Mouse (Mus musculus): Measurements from ENCODE around the gene Aff1. TPM values are rescaled to one million over a fixed set of nuclear protein-coding genes. Genes with fewer than 3 reads are reported as not detected.

Aff1 gene
- polyA plus RNA-seq, 1 experiment from 2014 or later: 2.4 TPM

- Histone ChIP-seq H3K27me3 (no peaks in the 10 kb centered on the region), H3K27ac (no peak overlapping the region), H3K4me1 (replicated peaks) (peaks cover 13% of the 10 kb centered on the region), H3K4me2 (no peak overlapping the region), H3K4me3 (no peak overlapping the region), H3K9me3 (no peaks in the 10 kb centered on the region), H3K36me3 (peaks cover 4% of the 10 kb centered on the region; the same call in 1 of the 2 replicates), H3K9ac (no peak overlapping the region)
- WGBS: 44% methylated on average over 6 of the region's 6 CpGs
- no peak for ATAC-seq (ENCODE audit: low FRiP score)
These were observed 96.3 kb downstream of the Aff1 start for GRCm38 (mm10) chr5:103788476-103788875.

- 0 out of 2 replicates have a peak, but pooled peaks have one; percentile 33 for ATAC-seq (ENCODE audit: low FRiP score)
- H3K27ac ChIP-seq: peak overlapping the region; percentile 58; the same call in 1 of the 2 replicates
- 52% methylated on average over 2 of the region's 2 CpGs for WGBS
These were observed 96.8 kb downstream of the Aff1 start for GRCm38 (mm10) chr5:103788976-103789375.

GRCm38 (mm10) chr5:103789619-103790116 is 97.5 kb downstream of the Aff1 start:
- Histone ChIP-seq H3K4me3 (no peak overlapping the region), H3K4me1 (replicated peaks) (peaks cover 13% of the 10 kb centered on the region), H3K9ac (no peak overlapping the region), H3K4me2 (no peak overlapping the region), H3K36me3 (no peaks in the 10 kb centered on the region), H3K9me3 (no peaks in the 10 kb centered on the region), H3K27ac (peak overlapping the region; percentile 58; the same call in 1 of the 2 replicates), H3K27me3 (no peaks in the 10 kb centered on the region)
- ATAC-seq (ENCODE audit: low FRiP score): peak; percentile 69; the same call in 1 of the 2 replicates
- WGBS: 83% methylated on average over 9 of the region's 9 CpGs

More at GRCm38 (mm10) chr5:103788976-103789375, 96.8 kb downstream of the Aff1 start:
- peaks cover 13% of the 10 kb centered on the region for H3K4me1 ChIP-seq (replicated peaks)
- no peaks in the 10 kb centered on the region for H3K27me3 ChIP-seq
- no peak overlapping the region for H3K9ac ChIP-seq
- H3K36me3 ChIP-seq: peaks cover 1% of the 10 kb centered on the region; the same call in 1 of the 2 replicates
- H3K4me3 ChIP-seq: no peak overlapping the region
- no peak overlapping the region for H3K4me2 ChIP-seq
- no peaks in the 10 kb centered on the region for H3K9me3 ChIP-seq

- no peak overlapping the region for H3K4me3 ChIP-seq
- H3K9ac ChIP-seq: no peak overlapping the region
- peaks cover 13% of the 10 kb centered on the region for H3K4me1 ChIP-seq (replicated peaks)
- no peaks in the 10 kb centered on the region for H3K9me3 ChIP-seq
- H3K27me3 ChIP-seq: no peaks in the 10 kb centered on the region
- no peak overlapping the region for H3K27ac ChIP-seq
- no peak for ATAC-seq (ENCODE audit: low FRiP score)
- no peaks in the 10 kb centered on the region for H3K36me3 ChIP-seq
- WGBS: 90% methylated on average over 7 of the region's 7 CpGs
- H3K4me2 ChIP-seq: no peak overlapping the region
These were observed 99.6 kb downstream of the Aff1 start for GRCm38 (mm10) chr5:103791741-103792140.

- Histone ChIP-seq H3K9ac (no peak overlapping the region), H3K4me3 (no peak overlapping the region), H3K27ac (no peak overlapping the region), H3K36me3 (no peaks in the 10 kb centered on the region), H3K27me3 (no peaks in the 10 kb centered on the region), H3K9me3 (no peaks in the 10 kb centered on the region), H3K4me2 (no peak overlapping the region), H3K4me1 (replicated peaks) (peaks cover 16% of the 10 kb centered on the region)
- WGBS: 96% methylated on average over 5 of the region's 5 CpGs
- no peak for ATAC-seq (ENCODE audit: low FRiP score)
These were observed 102.9 kb downstream of the Aff1 start for GRCm38 (mm10) chr5:103795121-103795520.

GRCm38 (mm10) chr5:103796035-103796434 is 103.9 kb downstream of the Aff1 start:
- no peak for ATAC-seq (ENCODE audit: low FRiP score)
- Histone ChIP-seq H3K36me3 (no peaks in the 10 kb centered on the region), H3K27ac (no peak overlapping the region), H3K4me3 (no peak overlapping the region), H3K9ac (no peak overlapping the region), H3K4me2 (no peak overlapping the region), H3K27me3 (no peaks in the 10 kb centered on the region), H3K4me1 (replicated peaks) (peaks cover 14% of the 10 kb centered on the region), H3K9me3 (no peaks in the 10 kb centered on the region)
- 90% methylated on average over 3 of the region's 3 CpGs for WGBS

GRCm38 (mm10) chr5:103797774-103798173 is 105.6 kb downstream of the Aff1 start:
- peaks cover 14% of the 10 kb centered on the region for H3K4me1 ChIP-seq (replicated peaks)
- no peak overlapping the region for H3K27ac ChIP-seq
- ATAC-seq (ENCODE audit: low FRiP score): no peak
- H3K9ac ChIP-seq: no peak overlapping the region
- no peaks in the 10 kb centered on the region for H3K27me3 ChIP-seq
- WGBS: 62% methylated on average over 10 of the region's 10 CpGs
- no peak overlapping the region for H3K4me2 ChIP-seq
- H3K36me3 ChIP-seq: no peaks in the 10 kb centered on the region
- H3K4me3 ChIP-seq: no peak overlapping the region
- H3K9me3 ChIP-seq: no peaks in the 10 kb centered on the region

- WGBS: 79% methylated on average over 3 of the region's 3 CpGs
- Histone ChIP-seq H3K9ac (no peak overlapping the region), H3K9me3 (no peaks in the 10 kb centered on the region), H3K4me1 (replicated peaks) (peaks cover 25% of the 10 kb centered on the region), H3K27ac (no peak overlapping the region), H3K36me3 (no peaks in the 10 kb centered on the region), H3K4me3 (no peak overlapping the region), H3K27me3 (no peaks in the 10 kb centered on the region), H3K4me2 (no peak overlapping the region)
- no peak for ATAC-seq (ENCODE audit: low FRiP score)
These were observed 107.3 kb downstream of the Aff1 start for GRCm38 (mm10) chr5:103799438-103799837.

GRCm38 (mm10) chr5:103800009-103800408 is 107.8 kb downstream of the Aff1 start:
- H3K27me3 ChIP-seq: no peaks in the 10 kb centered on the region
- no peak overlapping the region for H3K9ac ChIP-seq
- H3K4me2 ChIP-seq: no peak overlapping the region
- ATAC-seq (ENCODE audit: low FRiP score): no peak
- H3K4me1 ChIP-seq (replicated peaks): peaks cover 25% of the 10 kb centered on the region
- no peak overlapping the region for H3K27ac ChIP-seq
- H3K36me3 ChIP-seq: no peaks in the 10 kb centered on the region
- H3K4me3 ChIP-seq: no peak overlapping the region
- 69% methylated on average over 5 of the region's 5 CpGs for WGBS
- H3K9me3 ChIP-seq: no peaks in the 10 kb centered on the region

GRCm38 (mm10) chr5:103803386-103803785 is 111.2 kb downstream of the Aff1 start:
- Histone ChIP-seq H3K27ac (no peak overlapping the region), H3K4me1 (replicated peaks) (peaks cover 14% of the 10 kb centered on the region), H3K9me3 (no peaks in the 10 kb centered on the region), H3K9ac (no peak overlapping the region), H3K4me3 (no peak overlapping the region), H3K4me2 (no peak overlapping the region), H3K36me3 (no peaks in the 10 kb centered on the region), H3K27me3 (no peaks in the 10 kb centered on the region)
- ATAC-seq (ENCODE audit: low FRiP score): no peak
- WGBS: 76% methylated on average over 5 of the region's 5 CpGs

- Histone ChIP-seq H3K27me3 (no peaks in the 10 kb centered on the region), H3K36me3 (no peaks in the 10 kb centered on the region), H3K27ac (peak overlapping the region; percentile 61), H3K4me3 (no peak overlapping the region), H3K4me1 (replicated peaks) (peaks cover 14% of the 10 kb centered on the region), H3K9ac (no peak overlapping the region), H3K4me2 (no peak overlapping the region), H3K9me3 (no peaks in the 10 kb centered on the region)
- WGBS: 16% methylated on average over 8 of the region's 8 CpGs
- peak; percentile 74; the same call in 1 of the 2 replicates for ATAC-seq (ENCODE audit: low FRiP score)
These were observed 111.9 kb downstream of the Aff1 start for GRCm38 (mm10) chr5:103803927-103804590.

- WGBS: 84% methylated on average over 17 of the region's 17 CpGs
- no peak for ATAC-seq (ENCODE audit: low FRiP score)
- H3K9ac ChIP-seq: no peak overlapping the region
These were observed 114.8 kb downstream of the Aff1 start for GRCm38 (mm10) chr5:103806851-103807578.

More at GRCm38 (mm10) chr5:103806851-103807578, 114.8 kb downstream of the Aff1 start:
- Histone ChIP-seq H3K36me3 (no peaks in the 10 kb centered on the region), H3K27me3 (no peaks in the 10 kb centered on the region), H3K27ac (no peak overlapping the region), H3K4me1 (replicated peaks) (peaks cover 10% of the 10 kb centered on the region), H3K9me3 (no peaks in the 10 kb centered on the region), H3K4me3 (no peak overlapping the region), H3K4me2 (no peak overlapping the region)
